Mouse (Mus musculus) cerebellum, adult (tissue): ENCODE results near the gene Thap8.
A peak's percentile ranks its signal among the peaks of the same experiment; 100 is the strongest.
"Not testable (repeated sequence)": the region's sequence is repeated elsewhere in the genome, so short reads cannot be mapped to it uniquely, and the experiment has no call there.

Experiments used
- ATAC-seq: cut with Nextera tagmentation; 2 replicates; pipeline ENCODE4 v1.9.2; 2017; ENCODE audit warnings: mild to moderate bottlenecking, moderate library complexity, mixed read lengths; ENCODE audit not compliant: insufficient number of reproducible peaks, low FRiP score, low TSS enrichment

Gene Thap8

GRCm38 (mm10) chr7:30279951-30280669 is at the start of gene Thap8, which contains the start of gene Wdr62:
TSS of gene Thap8 (plus strand) at chr7:30280094.
TSS of gene Wdr62 (minus strand) at chr7:30280419.
- ATAC-seq: peak; percentile 88

GRCm38 (mm10) chr7:30231328-30231668 is 48.6 kb upstream of the Thap8 start:
- no peak for ATAC-seq

- peak; percentile 96 for ATAC-seq
These were observed 48.0 kb upstream of the Thap8 start, which contains the start of the genes Polr2i and Tbcb for GRCm38 (mm10) chr7:30231669-30232454. TSS of gene Polr2i (plus strand) at chr7:30231948. TSS of gene Tbcb (minus strand) at chr7:30232272.

- no peak for ATAC-seq
These were observed 47.2 kb upstream of the Thap8 start for GRCm38 (mm10) chr7:30232631-30233148.

DNA sequence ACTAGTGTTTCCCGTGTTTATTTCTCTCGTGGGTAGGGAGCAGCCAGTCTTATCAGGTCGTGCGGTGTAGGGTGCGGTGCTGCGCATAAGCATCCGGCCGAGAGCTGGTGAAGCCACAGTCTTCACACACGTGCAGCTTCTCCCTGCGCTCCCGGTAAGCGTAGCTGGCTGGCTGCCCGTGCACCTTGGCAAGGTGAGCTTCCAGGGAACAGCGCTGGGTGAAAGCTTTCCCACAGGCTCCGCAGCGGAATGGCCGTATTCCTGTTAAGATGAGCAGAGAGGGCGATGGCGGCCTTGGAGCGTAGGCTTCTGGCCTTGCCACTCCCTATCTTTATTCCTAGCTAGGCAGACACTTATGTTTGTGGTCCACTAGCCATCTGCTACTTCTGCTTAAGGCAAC is 46.5 kb upstream of the Thap8 start:
- ATAC-seq: no peak

GRCm38 (mm10) chr7:30234276-30234858 is 45.5 kb upstream of the Thap8 start:
- ATAC-seq: no peak

DNA sequence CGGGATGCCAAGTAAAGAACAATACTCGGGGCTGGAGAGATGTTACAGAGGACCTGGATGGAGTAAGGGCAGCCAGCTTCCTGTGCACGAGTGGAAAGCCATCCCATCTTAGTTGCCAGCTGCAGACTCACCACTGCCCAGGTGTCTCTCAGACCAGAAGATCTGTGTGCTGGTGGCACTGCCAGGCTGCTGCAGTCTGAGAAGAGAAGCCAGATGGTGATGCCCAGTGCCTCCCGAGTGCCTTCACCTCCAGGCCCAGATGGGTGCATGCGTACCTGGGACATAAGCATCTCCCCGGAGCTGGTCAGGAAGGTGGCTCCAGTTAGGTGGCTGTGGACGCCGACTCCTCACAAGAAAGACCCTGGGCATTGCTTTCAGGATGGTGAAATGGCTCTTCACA is 44.8 kb upstream of the Thap8 start:
- no peak for ATAC-seq

DNA sequence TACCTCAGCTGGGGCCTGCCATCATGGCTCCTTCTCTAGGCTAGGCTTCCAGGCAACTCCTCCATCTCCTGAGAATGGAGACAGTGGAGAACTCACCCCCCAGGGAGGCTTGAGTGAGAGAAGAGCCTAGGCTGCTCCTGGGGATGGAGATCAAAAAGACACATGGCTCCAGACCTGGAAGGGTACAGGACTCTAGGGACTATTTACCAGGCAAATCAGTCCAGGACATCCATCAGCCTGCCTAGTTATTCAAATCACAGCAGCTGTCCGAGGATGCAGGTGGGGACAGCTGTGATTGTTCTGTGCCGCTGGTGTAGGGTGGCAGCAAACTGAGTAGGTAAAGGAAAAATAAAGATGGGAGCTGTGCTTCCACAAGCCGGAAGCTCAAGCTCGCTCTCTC is 44.3 kb upstream of the Thap8 start, which contains the start of gene Ovol3:
Gene Ovol3, minus strand, starts transcription at position 101 of the 400 bp plus-strand sequence.
- no peak for ATAC-seq

DNA sequence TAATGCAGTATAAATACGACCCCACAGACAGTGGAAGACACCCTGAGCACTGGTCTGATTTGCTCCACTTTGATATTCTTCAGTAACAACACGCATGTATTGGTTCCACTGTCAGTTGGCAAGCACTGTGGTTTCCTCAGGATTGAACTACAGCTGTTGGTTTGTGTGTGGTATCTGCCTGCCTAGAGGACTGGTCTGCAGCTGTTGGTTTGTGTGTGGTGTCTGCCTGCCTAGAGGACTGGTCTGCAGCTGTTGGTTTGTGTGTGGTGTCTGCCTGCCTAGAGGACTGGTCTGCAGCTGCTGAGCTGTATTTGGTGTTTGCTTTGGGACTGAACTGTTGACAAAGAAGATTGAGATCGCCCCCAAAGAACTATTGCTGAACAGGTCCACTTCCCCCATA is 42.5 kb upstream of the Thap8 start:
- not testable (repeated sequence) for ATAC-seq

DNA sequence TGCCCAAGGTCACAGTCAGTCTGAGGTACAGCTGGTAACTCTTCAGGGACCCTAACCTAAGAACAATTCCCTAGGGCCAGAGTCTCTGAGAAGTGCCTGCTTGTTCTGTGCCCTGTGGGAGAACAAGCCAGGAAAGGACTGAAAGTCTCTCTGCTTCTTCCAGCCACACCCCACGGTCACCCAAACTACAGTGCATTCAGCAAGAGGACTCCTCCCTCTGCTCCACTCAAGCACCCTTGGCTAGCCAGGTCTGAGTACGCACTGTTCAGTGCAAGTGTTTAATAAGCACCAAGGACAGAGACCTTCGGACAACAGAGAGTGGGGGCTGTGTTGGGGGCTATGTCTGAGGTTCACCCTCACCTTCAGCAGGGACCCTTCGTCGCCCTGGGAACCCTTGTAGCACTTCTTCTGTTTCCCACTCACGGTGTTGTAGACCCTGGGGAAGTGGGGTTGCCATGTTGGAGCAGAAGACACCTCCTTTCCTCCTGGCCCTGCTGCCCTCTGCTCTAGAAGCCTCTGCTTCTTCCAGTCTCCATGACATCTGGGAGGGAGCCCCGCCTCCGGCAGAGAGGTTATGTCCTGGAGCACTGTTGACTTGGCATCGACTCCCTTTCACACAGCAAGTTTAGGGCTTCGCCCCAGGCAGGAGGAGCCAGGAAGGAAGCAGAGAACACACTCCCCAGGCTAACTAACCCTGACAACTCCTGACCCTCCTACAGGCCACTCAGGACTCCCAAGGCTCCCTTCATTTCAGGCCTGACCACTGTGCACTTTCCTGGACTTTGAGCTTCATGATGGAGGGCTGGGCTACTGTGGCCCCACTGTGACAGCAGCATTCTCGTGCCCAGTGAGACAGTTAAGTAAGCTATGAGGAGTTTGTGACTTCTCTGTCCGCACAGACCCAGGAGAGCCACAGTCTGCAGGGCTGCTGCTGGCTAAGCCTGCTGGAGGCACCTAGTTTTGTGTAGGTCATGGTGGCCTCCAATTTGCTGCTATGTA is 27.6 kb upstream of the Thap8 start:
- no peak for ATAC-seq

- ATAC-seq: no peak
These were observed 14.9 kb upstream of the Thap8 start for GRCm38 (mm10) chr7:30265041-30265440.

DNA sequence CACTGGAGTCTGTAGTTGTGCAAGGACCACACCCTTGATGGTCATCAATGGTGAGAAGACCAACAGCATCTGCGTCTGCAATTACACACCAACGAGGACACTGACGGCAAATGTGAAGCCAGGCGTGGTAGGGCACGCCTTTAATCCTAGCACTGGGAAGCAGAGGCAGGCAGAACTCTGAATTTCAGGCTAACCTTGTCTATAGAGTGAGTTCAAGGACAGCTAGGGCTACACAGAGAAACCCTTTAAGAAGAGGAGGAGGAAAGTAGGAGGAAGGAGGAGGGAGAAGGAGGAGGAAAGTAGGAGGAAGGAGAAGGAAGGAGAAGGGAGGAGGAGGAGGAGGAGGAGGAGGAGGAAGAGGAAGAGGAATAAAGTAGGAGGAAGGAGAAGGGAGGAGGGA is 14.4 kb upstream of the Thap8 start:
- ATAC-seq: no peak

- ATAC-seq: no peak
These were observed 14.0 kb upstream of the Thap8 start for GRCm38 (mm10) chr7:30265935-30266334.

GRCm38 (mm10) chr7:30266780-30267179 is 13.1 kb upstream of the Thap8 start:
- no peak for ATAC-seq

- ATAC-seq: no peak
These were observed 10.3 kb upstream of the Thap8 start for GRCm38 (mm10) chr7:30269641-30270040.

DNA sequence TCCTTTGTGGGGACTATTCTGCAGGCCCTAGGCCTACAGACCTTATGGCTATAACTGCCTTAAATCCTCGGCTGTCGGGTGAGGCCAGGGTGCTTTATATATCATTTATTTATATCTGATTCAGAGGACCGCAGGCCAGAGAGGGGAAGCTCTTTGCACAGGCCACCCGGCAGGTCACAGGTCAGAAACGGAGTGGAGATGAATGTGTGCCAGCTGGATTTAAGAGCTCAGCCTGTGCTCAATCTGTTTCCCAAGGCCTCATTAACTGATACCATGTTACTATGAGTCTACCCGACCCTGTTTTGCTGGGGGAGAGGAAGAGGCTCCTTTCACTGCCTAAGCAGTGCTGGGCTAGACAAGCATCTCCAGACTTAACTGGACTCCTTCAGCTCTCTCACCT is 5.5 kb upstream of the Thap8 start:
- ATAC-seq: no peak

- no peak for ATAC-seq
These were observed 983 bp upstream of the Thap8 start for GRCm38 (mm10) chr7:30278911-30279310.

- ATAC-seq: no peak
These were observed 358 bp upstream of the Thap8 start for GRCm38 (mm10) chr7:30279536-30279935.

- peak; percentile 74 for ATAC-seq
These were observed 810 bp downstream of the Thap8 start for GRCm38 (mm10) chr7:30280670-30281138.

DNA sequence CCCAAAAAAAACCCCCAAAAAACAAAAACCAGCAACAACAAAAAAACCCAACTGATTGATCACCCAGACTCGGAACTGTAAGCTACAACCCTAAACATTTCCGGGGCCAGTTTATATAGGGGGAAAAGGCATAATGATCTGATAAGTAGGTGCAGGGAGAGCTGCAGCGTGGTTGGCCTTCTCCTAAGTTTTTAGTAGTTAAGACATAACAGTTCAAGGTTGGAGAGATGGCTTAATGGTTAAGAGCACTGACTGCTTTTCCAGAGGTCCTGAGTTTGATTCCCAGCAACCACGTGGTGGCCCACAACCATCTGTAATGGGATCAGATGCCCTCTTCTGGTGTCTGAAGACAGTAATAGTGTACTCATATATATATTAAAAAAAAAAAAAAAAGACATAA is 1.6 kb downstream of the Thap8 start:
- ATAC-seq: no peak
